Mouse (Mus musculus) erythroblast, embryonic 14.5 days (primary cell): ENCODE measurements at regions not wholly inside any gene's neighbourhood (a gene's known extent, or its start where the extent isn't known, plus 50 kb on each side); places are given as distances from the start of the nearest gene placed in this dataset.

Experiments used
- GATA1 ChIP-seq: IDR thresholded peaks from 2 replicates; pipeline ENCODE4 v1.6.1; 2012; ENCODE audit warnings: low read length, inconsistent platforms, mixed read lengths
- TAL1 ChIP-seq: IDR thresholded peaks from 3 replicates; pipeline ENCODE4 v1.6.1; 2012; ENCODE audit warnings: low read length, inconsistent platforms, mixed read lengths

DNA sequence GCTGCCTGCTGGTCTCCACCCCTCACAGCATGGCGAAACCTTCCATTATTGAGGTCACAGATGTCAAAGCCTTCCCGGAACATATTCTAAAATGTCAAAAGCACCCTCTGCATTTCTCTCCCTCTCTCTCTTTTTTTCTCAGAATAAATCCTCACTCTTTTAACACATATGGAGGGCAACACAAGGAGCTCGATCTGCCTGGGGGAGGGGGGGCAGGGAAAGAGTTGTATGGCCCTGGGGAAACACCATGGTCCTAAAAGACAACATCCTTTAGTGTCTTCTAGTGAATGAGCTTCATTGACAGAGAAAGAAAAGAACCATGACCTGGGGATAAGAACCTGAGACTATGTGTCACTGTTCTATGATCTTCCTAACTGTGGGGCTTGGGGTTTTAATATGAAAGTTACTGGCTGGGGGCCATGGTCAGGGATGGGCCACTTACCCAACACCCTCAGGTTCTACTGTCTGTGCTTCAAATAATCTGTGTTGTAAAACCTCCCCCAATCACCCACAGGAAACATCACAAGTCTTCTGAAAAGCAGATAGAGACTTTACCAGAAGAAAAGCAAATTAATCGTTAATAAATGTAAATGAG lies 223.0 kb downstream of the Rnf144a start:
- no peak for TF ChIP-seq TAL1
- no peak for TF ChIP-seq GATA1
